Mouse (Mus musculus) hindbrain, embryonic 14.5 days (tissue): ENCODE measurements around the gene Adcy4. TPM values are rescaled to one million over a fixed set of nuclear protein-coding genes. Genes with fewer than 3 reads are reported as not detected.

ENCODE experiments used
- ATAC-seq: fragments of 200-750 bp; cut with Nextera tagmentation; 2 replicates; pipeline ENCODE4 v1.8.0; 2017; ENCODE audit warnings: moderate number of reproducible peaks, mild to moderate bottlenecking, moderate TSS enrichment, moderate library complexity; ENCODE audit not compliant: low FRiP score
- DNase-seq: peaks from one replicate; pipeline ENCODE4 v3.0.0-alpha.2; 2015; ENCODE audit warnings: low spot score
- H3K27ac ChIP-seq: fragments of 300-500 bp; sonication (generic); 2 replicates; pipeline ENCODE4 v1.5.1; 2014; ENCODE audit warnings: mild to moderate bottlenecking, moderate library complexity
- H3K27me3 ChIP-seq: fragments of 300-500 bp; sonication (generic); 2 replicates; pipeline ENCODE4 v1.6.1; 2014; ENCODE audit warnings: mild to moderate bottlenecking, low read length, mixed read lengths; ENCODE audit not compliant: control insufficient read depth, insufficient read depth
- H3K36me3 ChIP-seq: fragments of 300-500 bp; sonication (generic); replicated peaks from 2 replicates; pipeline ENCODE4 v1.6.1; 2014; ENCODE audit not compliant: control insufficient read depth, insufficient read depth
- H3K4me1 ChIP-seq: fragments of 300-500 bp; sonication (generic); replicated peaks from 2 replicates; pipeline ENCODE4 v1.6.1; 2014; ENCODE audit warnings: antibody characterized with exemption, low read length, mixed read lengths; ENCODE audit not compliant: control insufficient read depth, insufficient read depth
- H3K4me2 ChIP-seq: fragments of 300-500 bp; sonication (generic); replicated peaks from 2 replicates; pipeline ENCODE4 v1.6.1; 2014; ENCODE audit warnings: mild to moderate bottlenecking, moderate library complexity
- H3K4me3 ChIP-seq: fragments of 300-500 bp; sonication (generic); replicated peaks from 2 replicates; pipeline ENCODE4 v1.5.1; 2014; ENCODE audit warnings: mild to moderate bottlenecking, low read length
- H3K9ac ChIP-seq: fragments of 300-500 bp; sonication (generic); 2 replicates; pipeline ENCODE4 v1.6.1; 2014
- H3K9me3 ChIP-seq: fragments of 300-500 bp; sonication (generic); 2 replicates; pipeline ENCODE4 v1.6.1; 2016; ENCODE audit warnings: low read length; ENCODE audit not compliant: control insufficient read depth
- WGBS: fragments of 180-500 bp; shearing (Covaris S2); extraction: QIAGEN DNeasy Blood & Tissue Kit; methylation state at CpG from one replicate; pipeline ENCODE4 v1.1.7; 2014; 5-methylcytosine and 5-hydroxymethylcytosine counted together
- polyA plus RNA-seq: library from polyadenylated mRNA; unstranded; fragments of >200 nt; fragmentation: Nextera tagmentation; extraction: Ambion mirVana; gene quantifications from 2 replicates; pipeline ENCODE4 v1.2.1, GENCODE M21; 2014

Adcy4 gene
- polyA plus RNA-seq, 1 experiment from 2014 or later, result 5.8 TPM

DNA sequence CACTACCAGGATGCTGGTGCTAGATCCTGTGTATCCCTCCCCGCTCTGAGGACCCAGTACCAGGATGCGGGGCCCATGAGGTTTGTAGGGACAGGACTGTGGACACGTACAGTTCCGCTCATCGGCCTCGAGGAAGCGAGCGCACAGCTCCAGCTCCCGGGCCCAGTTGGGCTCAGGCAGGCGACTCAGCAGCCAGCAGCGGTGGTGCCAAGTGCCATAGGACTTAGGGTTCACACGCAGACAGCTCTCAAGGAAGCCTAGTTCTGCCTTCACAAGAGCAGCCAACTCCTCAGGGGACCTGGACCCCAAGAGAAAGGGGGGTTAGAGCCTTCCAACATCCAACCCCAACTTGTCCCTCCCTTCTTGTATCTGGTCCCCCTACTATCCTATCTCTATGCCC lies 63.2 kb downstream of the Adcy4 start:
- 92% methylated on average over 12 of the region's 12 CpGs for WGBS
- Histone ChIP-seq H3K9me3 (no peaks in the 10 kb centered on the region), H3K27ac (no peak overlapping the region), H3K4me3 (no peak overlapping the region), H3K9ac (no peak overlapping the region; the same call in 1 of the 2 replicates), H3K4me1 (peaks cover 12% of the 10 kb centered on the region; the same call in 1 of the 2 replicates), H3K4me2 (no peak overlapping the region; the same call in 1 of the 2 replicates), H3K36me3 (peaks cover 39% of the 10 kb centered on the region), H3K27me3 (no peaks in the 10 kb centered on the region)
- ATAC-seq, result no peak
- DNase-seq, result no peak

DNA sequence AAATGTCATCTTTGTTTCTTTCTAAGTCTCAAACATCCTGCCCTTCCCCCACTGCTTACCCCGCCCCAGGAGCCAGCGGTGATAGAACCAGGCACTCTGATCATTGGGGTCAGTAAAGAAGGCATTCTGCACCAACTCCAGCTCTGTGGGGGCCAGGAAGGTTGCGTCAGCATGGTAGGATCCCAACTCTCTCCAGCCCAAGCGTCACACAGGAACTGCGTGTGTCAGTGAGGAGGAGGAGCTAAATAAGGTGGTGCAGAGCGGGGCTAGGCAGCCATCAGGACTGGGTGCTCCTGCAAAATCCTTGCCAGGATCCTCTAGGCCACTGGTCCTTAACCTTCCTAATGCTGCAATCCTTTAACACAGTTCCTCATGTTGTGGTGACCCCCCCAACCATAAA lies 64.2 kb downstream of the Adcy4 start:
- H3K4me1 ChIP-seq, result peaks cover 12% of the 10 kb centered on the region; the same call in 1 of the 2 replicates
- no peak overlapping the region for H3K4me2 ChIP-seq
- H3K9ac ChIP-seq, result no peak overlapping the region; the same call in 1 of the 2 replicates
- no peak overlapping the region for H3K27ac ChIP-seq
- H3K27me3 ChIP-seq, result no peaks in the 10 kb centered on the region
- DNase-seq (no peak), ATAC-seq (no peak)
- H3K4me3 ChIP-seq, result no peak overlapping the region
- peaks cover 39% of the 10 kb centered on the region for H3K36me3 ChIP-seq
- H3K9me3 ChIP-seq, result no peaks in the 10 kb centered on the region
- WGBS, result 88% methylated on average over 6 of the region's 6 CpGs

Other genes with a start within 250 kb of the Adcy4 start
- gene Pck2, start 243.8 kb downstream of the Adcy4 start, polyA plus RNA-seq, result 17.5 and 19.2 TPM in 2 replicates
- 107 and 112 TPM in 2 replicates for gene Dcaf11, start 224.1 kb downstream of the Adcy4 start, polyA plus RNA-seq
- gene A730061H03Rik, start 223.7 kb downstream of the Adcy4 start, polyA plus RNA-seq, result 1.4 TPM in 1 of 2 replicates, not detected in the other
- gene Fitm1, start 208.5 kb downstream of the Adcy4 start, polyA plus RNA-seq, result 0.27 TPM in 1 of 2 replicates, not detected in the other
- gene Psme1, start 206.0 kb downstream of the Adcy4 start, polyA plus RNA-seq, result 192 and 207 TPM in 2 replicates
- gene Emc9, start 198.8 kb downstream of the Adcy4 start, polyA plus RNA-seq, result 37.2 and 39.2 TPM in 2 replicates
- 152 and 179 TPM in 2 replicates for gene Psme2, start 193.0 kb downstream of the Adcy4 start, polyA plus RNA-seq
- 12.5 and 20.4 TPM in 2 replicates for gene Rnf31, start 192.4 kb downstream of the Adcy4 start, polyA plus RNA-seq
- gene Irf9, start 180.5 kb downstream of the Adcy4 start, polyA plus RNA-seq, result 7.4 and 8.0 TPM in 2 replicates
- 8.6 and 9.0 TPM in 2 replicates for gene Rec8, start 166.1 kb downstream of the Adcy4 start, polyA plus RNA-seq
- gene Ipo4, start 148.1 kb downstream of the Adcy4 start, polyA plus RNA-seq, result 110 and 114 TPM in 2 replicates
- 1.5 and 2.8 TPM in 2 replicates for gene Gm49378, start 146.2 kb downstream of the Adcy4 start, polyA plus RNA-seq
- 58.9 and 68.0 TPM in 2 replicates for gene Tm9sf1, start 140.3 kb downstream of the Adcy4 start, polyA plus RNA-seq
- gene Tssk4, start 133.9 kb downstream of the Adcy4 start, polyA plus RNA-seq, result 0.31 and 0.33 TPM in 2 replicates
- gene Mdp1, start 123.6 kb downstream of the Adcy4 start, polyA plus RNA-seq, result 70.4 and 71.0 TPM in 2 replicates
- 35.8 and 40.8 TPM in 2 replicates for gene Gmpr2, start 112.2 kb downstream of the Adcy4 start, polyA plus RNA-seq
- 544 and 612 TPM in 2 replicates for gene Nedd8, start 112.0 kb downstream of the Adcy4 start, polyA plus RNA-seq
- gene Tinf2, start 102.3 kb downstream of the Adcy4 start, polyA plus RNA-seq, result 24.3 and 25.1 TPM in 2 replicates
- gene Tgm1, start 70.2 kb downstream of the Adcy4 start, polyA plus RNA-seq, result 0.14 and 0.25 TPM in 2 replicates
- 46.2 and 48.8 TPM in 2 replicates for gene Rabggta, start 61.8 kb downstream of the Adcy4 start, polyA plus RNA-seq
- gene Dhrs1, start 38.4 kb downstream of the Adcy4 start, polyA plus RNA-seq, result 70.8 and 72.3 TPM in 2 replicates
- gene Nop9, start 38.4 kb downstream of the Adcy4 start, polyA plus RNA-seq, result 31.4 and 33.0 TPM in 2 replicates
- gene Cideb, start 25.6 kb downstream of the Adcy4 start, polyA plus RNA-seq, result not detected in 2 replicates
- gene Ltb4r2, start 22.7 kb downstream of the Adcy4 start, polyA plus RNA-seq, result 0.36 and 0.70 TPM in 2 replicates
- gene Ltb4r1, start 18.1 kb downstream of the Adcy4 start, polyA plus RNA-seq, result 0.20 TPM in 1 of 2 replicates, not detected in the other
- 1.8 and 2.9 TPM in 2 replicates for gene Ripk3, start 4.8 kb upstream of the Adcy4 start, polyA plus RNA-seq
- gene Nfatc4, start 39.0 kb upstream of the Adcy4 start, polyA plus RNA-seq, result 9.4 and 10.1 TPM in 2 replicates
- 10.8 and 11.7 TPM in 2 replicates for gene Nynrin, start 69.9 kb upstream of the Adcy4 start, polyA plus RNA-seq
- 0.51 and 0.56 TPM in 2 replicates for gene Cbln3, start 100.3 kb upstream of the Adcy4 start, polyA plus RNA-seq
- 6.6 and 7.0 TPM in 2 replicates for gene Khnyn, start 100.9 kb upstream of the Adcy4 start, polyA plus RNA-seq
- gene Sdr39u1, start 116.2 kb upstream of the Adcy4 start, polyA plus RNA-seq, result 131 and 138 TPM in 2 replicates
- 0.60 TPM in 1 of 2 replicates, not detected in the other for gene Cma1, start 160.6 kb upstream of the Adcy4 start, polyA plus RNA-seq
- not detected in 2 replicates for gene Cma2, start 166.9 kb upstream of the Adcy4 start, polyA plus RNA-seq
- not detected in 2 replicates for gene Mcpt1, start 233.9 kb upstream of the Adcy4 start, polyA plus RNA-seq
- not detected in 2 replicates for gene Mcpt9, start 246.4 kb upstream of the Adcy4 start, polyA plus RNA-seq